Comparison of ENCODE assay signal across 24 mouse cellular contexts in the genomic region with DNA sequence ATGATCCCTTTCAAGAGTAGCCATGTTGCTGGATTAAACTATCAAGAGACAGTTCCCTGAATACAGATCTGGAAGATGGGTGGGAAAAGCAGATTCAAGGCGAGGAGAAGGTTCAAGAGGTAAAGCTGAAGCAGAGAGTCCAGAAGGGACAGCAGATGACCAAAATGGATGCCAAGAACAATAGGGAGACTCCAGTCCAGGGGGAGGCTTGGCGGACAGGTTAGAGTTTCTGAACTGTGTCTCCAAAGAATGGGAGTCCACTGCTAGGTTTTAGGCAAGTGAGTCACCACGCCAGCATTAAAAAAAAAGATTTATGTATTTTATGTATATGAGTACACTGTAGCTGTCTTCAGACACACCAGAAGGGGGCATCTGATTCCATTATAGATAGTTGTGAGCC. TPM values are rescaled to one million over a fixed set of nuclear protein-coding genes. Genes with fewer than 3 reads are reported as not detected.
DNase-seq lines count a peak whose midpoint lies in the region; ATAC-seq and TF ChIP-seq lines count a peak whose summit lies in the region.
"Had no signal": no experiment of that assay in that cellular context is flagged by ENCODE, and none has a peak within 500 bp of the region (broad histone marks: within the 10 kb centered on the region; RNA-seq: fewer than 3 reads in every experiment).

No protein-coding gene starts in this region.

- H3K9me3 ChIP-seq in kidney, postnatal 0 days (replicated peaks; ENCODE audit: low read length): no peaks in the 10 kb centered on the region
- H3K9me3 ChIP-seq in kidney, embryonic 16.5 days (ENCODE audit: low read length): no peaks in the 10 kb centered on the region
- H3K9me3 ChIP-seq in midbrain, embryonic 11.5 days (ENCODE audit: control insufficient read depth, low read length): no peaks in the 10 kb centered on the region
- no peaks in the 10 kb centered on the region for H3K9me3 ChIP-seq in midbrain, embryonic 14.5 days (ENCODE audit: control insufficient read depth, low read length)
- H3K9me3 ChIP-seq: embryonic facial prominence, embryonic 10.5 days; embryonic facial prominence, embryonic 12.5 days; forebrain, embryonic 13.5 days; forebrain, embryonic 15.5 days; G1E had no signal

- 70% methylated on average over 3 of the region's 3 CpGs for WGBS in kidney, postnatal 0 days
- 81% methylated on average over 3 of the region's 3 CpGs for WGBS in kidney, embryonic 16.5 days
- 82% methylated on average over 3 of the region's 3 CpGs for WGBS in midbrain, embryonic 11.5 days
- WGBS in midbrain, embryonic 14.5 days: 91% methylated on average over 3 of the region's 3 CpGs

- no peak overlapping the region for H3K9ac ChIP-seq in kidney, postnatal 0 days (ENCODE audit: low read depth, low read length)
- H3K9ac ChIP-seq in kidney, embryonic 16.5 days (replicated peaks; ENCODE audit: low read length): no peak overlapping the region
- no peak overlapping the region for H3K9ac ChIP-seq in midbrain, embryonic 11.5 days (ENCODE audit: low read length)
- no peak overlapping the region for H3K9ac ChIP-seq in midbrain, embryonic 14.5 days (replicated peaks; ENCODE audit: low read length)
- H3K9ac ChIP-seq: embryonic facial prominence, embryonic 12.5 days; forebrain, embryonic 13.5 days; forebrain, embryonic 15.5 days; forebrain, postnatal 0 days had no signal

- no peaks in the 10 kb centered on the region for H3K4me1 ChIP-seq in kidney, postnatal 0 days (replicated peaks; ENCODE audit: insufficient read depth, low read length)
- no peaks in the 10 kb centered on the region for H3K4me1 ChIP-seq in kidney, embryonic 16.5 days (ENCODE audit: insufficient read depth, low read length)
- H3K4me1 ChIP-seq in midbrain, embryonic 11.5 days (ENCODE audit: control insufficient read depth, insufficient read depth, low read length): no peaks in the 10 kb centered on the region
- no peaks in the 10 kb centered on the region for H3K4me1 ChIP-seq in midbrain, embryonic 14.5 days (ENCODE audit: control insufficient read depth, insufficient read depth, low read length)
- H3K4me1 ChIP-seq: embryonic facial prominence, embryonic 12.5 days; forebrain, embryonic 13.5 days; forebrain, embryonic 15.5 days had no signal

- TF ChIP-seq CTCF in kidney, postnatal 0 days (IDR thresholded peaks at IDR 0.05; ENCODE audit: low read depth): peak; percentile 9; the same call in 1 of the 2 replicates

- no peak for ATAC-seq in kidney, postnatal 0 days (replicated peaks; ENCODE audit: low FRiP score, low read depth)
- no peak for ATAC-seq in kidney, embryonic 16.5 days (ENCODE audit: low FRiP score, low TSS enrichment)
- no peak for ATAC-seq in midbrain, embryonic 11.5 days (ENCODE audit: low FRiP score)
- ATAC-seq in midbrain, embryonic 14.5 days (ENCODE audit: low FRiP score, low TSS enrichment): no peak
- ATAC-seq: activated CD4-positive, CD25-positive, alpha-beta regulatory T cell, adult 4 months; forebrain, embryonic 13.5 days; forebrain, embryonic 15.5 days; forebrain, postnatal 0 days; Patski had no signal

- H3K4me3 ChIP-seq in kidney, postnatal 0 days (replicated peaks; ENCODE audit: low read depth, low read length): no peak overlapping the region
- H3K4me3 ChIP-seq in kidney, embryonic 16.5 days (ENCODE audit: low read length): no peak overlapping the region
- H3K4me3 ChIP-seq in midbrain, embryonic 11.5 days (ENCODE audit: low read depth, low read length): no peak overlapping the region
- H3K4me3 ChIP-seq in midbrain, embryonic 14.5 days (replicated peaks; ENCODE audit: low read depth, low read length): no peak overlapping the region
- H3K4me3 ChIP-seq: embryonic facial prominence, embryonic 10.5 days; embryonic facial prominence, embryonic 12.5 days; forebrain, embryonic 13.5 days; forebrain, embryonic 15.5 days had no signal

- DNase-seq in kidney, postnatal 0 days (ENCODE audit: low spot score): no peak
- peak; percentile 64 for DNase-seq in midbrain, embryonic 11.5 days (ENCODE audit: low spot score, missing footprints)
- DNase-seq in midbrain, embryonic 14.5 days: no peak
- DNase-seq in ovary, postnatal 14 days (ENCODE audit: low spot score): no peak
- DNase-seq: adrenal gland, adult 8-10 months; adrenal gland, postnatal 14 days; adrenal gland, postnatal 36 days; cerebellum, adult 11-12 months; cerebellum, adult 2 months; cerebellum, adult 9-10 months; cerebellum, postnatal 10 days; cerebellum, postnatal 25 days; forebrain, postnatal 0 days had no signal

- no peaks in the 10 kb centered on the region for H3K27me3 ChIP-seq in kidney, postnatal 0 days (ENCODE audit: insufficient read depth, low read length)
- H3K27me3 ChIP-seq in kidney, embryonic 16.5 days (ENCODE audit: insufficient read depth, low read length): no peaks in the 10 kb centered on the region
- no peaks in the 10 kb centered on the region for H3K27me3 ChIP-seq in midbrain, embryonic 11.5 days (ENCODE audit: control insufficient read depth, insufficient read depth, low read length)
- H3K27me3 ChIP-seq in midbrain, embryonic 14.5 days (ENCODE audit: control insufficient read depth, insufficient read depth, low read length): no peaks in the 10 kb centered on the region
- H3K27me3 ChIP-seq: embryonic facial prominence, embryonic 12.5 days; forebrain, embryonic 13.5 days; forebrain, embryonic 15.5 days; Patski had no signal

- no peak overlapping the region for H3K4me2 ChIP-seq in kidney, postnatal 0 days (ENCODE audit: low read length)
- H3K4me2 ChIP-seq in kidney, embryonic 16.5 days (replicated peaks; ENCODE audit: low read depth, low read length): no peak overlapping the region
- no peak overlapping the region for H3K4me2 ChIP-seq in midbrain, embryonic 11.5 days
- H3K4me2 ChIP-seq in midbrain, embryonic 14.5 days (ENCODE audit: low read length): no peak overlapping the region
- H3K4me2 ChIP-seq: embryonic facial prominence, embryonic 12.5 days; forebrain, embryonic 13.5 days; forebrain, embryonic 15.5 days had no signal

- H3K27ac ChIP-seq in kidney, postnatal 0 days: no peak overlapping the region
- H3K27ac ChIP-seq in kidney, embryonic 16.5 days (ENCODE audit: low read length): no peak overlapping the region
- no peak overlapping the region for H3K27ac ChIP-seq in midbrain, embryonic 11.5 days (ENCODE audit: low read depth, low read length)
- no peak overlapping the region for H3K27ac ChIP-seq in midbrain, embryonic 14.5 days (replicated peaks; ENCODE audit: low read depth, low read length)
- H3K27ac ChIP-seq: embryonic facial prominence, embryonic 10.5 days; embryonic facial prominence, embryonic 12.5 days; forebrain, embryonic 13.5 days; forebrain, embryonic 15.5 days had no signal

- H3K36me3 ChIP-seq in kidney, postnatal 0 days (ENCODE audit: insufficient read depth, low read length): no peaks in the 10 kb centered on the region
- no peaks in the 10 kb centered on the region for H3K36me3 ChIP-seq in kidney, embryonic 16.5 days (ENCODE audit: insufficient read depth, low read length)
- H3K36me3 ChIP-seq in midbrain, embryonic 11.5 days (ENCODE audit: control insufficient read depth, insufficient read depth, low read length): no peaks in the 10 kb centered on the region
- no peaks in the 10 kb centered on the region for H3K36me3 ChIP-seq in midbrain, embryonic 14.5 days (ENCODE audit: control insufficient read depth, insufficient read depth, low read length)
- H3K36me3 ChIP-seq: embryonic facial prominence, embryonic 10.5 days; embryonic facial prominence, embryonic 12.5 days; forebrain, embryonic 15.5 days; G1E had no signal

RNA-seq across cellular contexts. Expression of gene Asb8, which starts 10.8 kb away (rescaled TPM):
- 49.5 and 52.5 TPM in 2 replicates for polyA plus RNA-seq in kidney, postnatal 0 days (2015; fragmentation: Nextera tagmentation; extraction: Ambion mirVana)
- 59.6 and 60.2 TPM in 2 replicates for polyA plus RNA-seq in kidney, embryonic 16.5 days (2015; fragmentation: Nextera tagmentation; extraction: Ambion mirVana)
- 44.4 and 49.4 TPM in 2 replicates for polyA plus RNA-seq in midbrain, embryonic 11.5 days (2014; fragmentation: Nextera tagmentation; extraction: Ambion mirVana)
- polyA plus RNA-seq in midbrain, embryonic 14.5 days (2014; fragmentation: Nextera tagmentation; extraction: Ambion mirVana): 65.9 and 71.8 TPM in 2 replicates

RNA-seq across cellular contexts. Expression of gene Ccdc184, which starts 12.3 kb away (rescaled TPM):
- 1.3 and 1.7 TPM in 2 replicates for polyA plus RNA-seq in kidney, postnatal 0 days (2015; fragmentation: Nextera tagmentation; extraction: Ambion mirVana)
- 1.8 and 2.1 TPM in 2 replicates for polyA plus RNA-seq in kidney, embryonic 16.5 days (2015; fragmentation: Nextera tagmentation; extraction: Ambion mirVana)
- polyA plus RNA-seq in midbrain, embryonic 11.5 days (2014; fragmentation: Nextera tagmentation; extraction: Ambion mirVana): 12.7 TPM in 2 replicates
- 98.5 and 102 TPM in 2 replicates for polyA plus RNA-seq in midbrain, embryonic 14.5 days (2014; fragmentation: Nextera tagmentation; extraction: Ambion mirVana)
- polyA plus RNA-seq: G1E, Patski had no signal

RNA-seq across cellular contexts. Expression of gene Olfr288, which starts 40.7 kb away (rescaled TPM):
- not detected in 2 replicates for polyA plus RNA-seq in kidney, postnatal 0 days (2015; fragmentation: Nextera tagmentation; extraction: Ambion mirVana)
- polyA plus RNA-seq in kidney, embryonic 16.5 days (2015; fragmentation: Nextera tagmentation; extraction: Ambion mirVana): not detected in 2 replicates
- polyA plus RNA-seq in midbrain, embryonic 11.5 days (2014; fragmentation: Nextera tagmentation; extraction: Ambion mirVana): not detected in 2 replicates
- not detected in 2 replicates for polyA plus RNA-seq in midbrain, embryonic 14.5 days (2014; fragmentation: Nextera tagmentation; extraction: Ambion mirVana)
- polyA plus RNA-seq: activated CD4-positive, CD25-positive, alpha-beta regulatory T cell, adult 4 months; C2C12; embryonic facial prominence, embryonic 10.5 days; embryonic facial prominence, embryonic 12.5 days; embryonic facial prominence, embryonic 14.5 days; forebrain, embryonic 11.5 days; forebrain, embryonic 13.5 days; forebrain, embryonic 15.5 days; forebrain, postnatal 0 days; G1E; Patski had no signal
